Mouse (Mus musculus) thymus, adult 2 months (tissue): Measurements from ENCODE around the gene Sec14l1. TPM values are rescaled to one million over a fixed set of nuclear protein-coding genes. Genes with fewer than 3 reads are reported as not detected.

Experiments
- DNase-seq: peaks from one replicate; pipeline ENCODE4 v3.0.0; 2021
- H3K27ac ChIP-seq: fragments of 200-500 bp; 2 replicates; pipeline ENCODE4 v1.5.1; 2012; ENCODE audit warnings: low read length, control low read depth; ENCODE audit not compliant: control insufficient read depth, insufficient read depth
- H3K27me3 ChIP-seq: fragments of 200-500 bp; 2 replicates; pipeline ENCODE4 v1.6.1; 2012; ENCODE audit warnings: mild to moderate bottlenecking, low read length, moderate library complexity, mixed read lengths; ENCODE audit not compliant: control insufficient read depth, insufficient read depth
- H3K36me3 ChIP-seq: fragments of 200-500 bp; 2 replicates; pipeline ENCODE4 v1.6.1; 2012; ENCODE audit warnings: mild to moderate bottlenecking, low read length, moderate library complexity; ENCODE audit not compliant: control insufficient read depth, insufficient read depth
- H3K4me1 ChIP-seq: fragments of 200-500 bp; replicated peaks from 2 replicates; pipeline ENCODE4 v1.6.1; 2012; ENCODE audit warnings: low read length; ENCODE audit not compliant: control insufficient read depth, insufficient read depth
- H3K4me3 ChIP-seq: fragments of 200-500 bp; 2 replicates; pipeline ENCODE4 v1.5.1; 2012; ENCODE audit warnings: mild to moderate bottlenecking, low read length, control low read depth, moderate library complexity; ENCODE audit not compliant: control insufficient read depth, insufficient read depth
- CTCF ChIP-seq: fragments of 200-500 bp; IDR thresholded peaks from 2 replicates; pipeline ENCODE4 v1.5.1; 2012; ENCODE audit warnings: mild to moderate bottlenecking, control low read depth, low read length, moderate library complexity, borderline replicate concordance; ENCODE audit not compliant: control insufficient read depth, poor library complexity, insufficient read depth; ENCODE audit errors: extremely low read depth
- POLR2A ChIP-seq: fragments of 200-500 bp; IDR thresholded peaks from 2 replicates; pipeline ENCODE4 v1.6.1; 2012; ENCODE audit warnings: mild to moderate bottlenecking, low read length, control low read depth, moderate library complexity; ENCODE audit not compliant: control insufficient read depth, poor library complexity, insufficient read depth; ENCODE audit errors: extremely low read depth
- WGBS: fragments of 180-500 bp; shearing (Covaris S2); methylation state at CpG from one replicate; pipeline ENCODE4 v1.1.7; 2018; 5-methylcytosine and 5-hydroxymethylcytosine counted together
- polyA plus RNA-seq: library from polyadenylated mRNA; depleted of rRNA; stranded (reverse); fragments of >200 nt; gene quantifications from 2 replicates; pipeline ENCODE4 v1.2.3, GENCODE M21; 2012

Gene Sec14l1
- polyA plus RNA-seq, 1 experiment, result 84.8 TPM

DNA sequence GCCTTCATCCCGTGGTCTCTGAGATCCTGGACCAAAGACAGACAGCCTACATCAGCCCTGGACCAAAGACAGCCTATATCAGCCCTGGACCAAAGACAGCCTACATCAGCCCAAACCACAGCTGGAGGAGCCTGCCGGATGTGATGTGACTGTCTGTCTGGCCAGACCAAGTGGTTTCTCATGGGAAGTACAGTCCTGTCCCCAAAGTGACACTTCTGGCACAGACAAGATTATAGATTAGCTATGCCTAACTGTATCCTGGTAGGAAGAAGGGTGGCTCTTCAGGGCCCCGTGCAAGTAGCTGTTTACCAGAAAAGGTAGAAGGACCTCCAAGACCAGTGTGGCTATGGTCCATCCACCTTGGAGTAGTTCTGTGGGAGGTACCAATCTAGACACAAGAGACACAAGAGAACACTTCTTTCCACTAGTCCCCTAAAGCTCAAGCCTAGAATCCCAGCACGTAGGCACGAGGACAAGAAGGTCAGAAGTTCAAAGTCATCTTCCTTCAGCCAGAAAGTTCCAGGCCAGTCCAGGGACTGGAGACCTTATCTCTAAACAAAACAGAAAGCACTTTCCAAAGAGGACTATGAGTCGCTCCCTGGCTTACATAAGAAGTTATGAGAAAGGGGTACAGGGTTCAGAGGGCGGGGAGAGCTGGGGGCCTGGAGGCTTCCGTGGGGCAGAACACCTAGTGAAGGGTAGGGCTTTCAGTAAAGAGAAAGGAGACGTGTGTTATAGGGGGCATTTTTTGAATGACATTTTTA, 27.8 kb upstream of the Sec14l1 start:
- Histone ChIP-seq H3K27ac (no peak overlapping the region), H3K4me3 (no peak overlapping the region), H3K36me3 (no peaks in the 10 kb centered on the region), H3K27me3 (no peaks in the 10 kb centered on the region), H3K4me1 (peaks cover 8% of the 10 kb centered on the region)
- no peak for TF ChIP-seq CTCF
- TF ChIP-seq POLR2A, result no peak
- DNase-seq, result no peak
- WGBS, result 88% methylated on average over 9 of the region's 9 CpGs

DNA sequence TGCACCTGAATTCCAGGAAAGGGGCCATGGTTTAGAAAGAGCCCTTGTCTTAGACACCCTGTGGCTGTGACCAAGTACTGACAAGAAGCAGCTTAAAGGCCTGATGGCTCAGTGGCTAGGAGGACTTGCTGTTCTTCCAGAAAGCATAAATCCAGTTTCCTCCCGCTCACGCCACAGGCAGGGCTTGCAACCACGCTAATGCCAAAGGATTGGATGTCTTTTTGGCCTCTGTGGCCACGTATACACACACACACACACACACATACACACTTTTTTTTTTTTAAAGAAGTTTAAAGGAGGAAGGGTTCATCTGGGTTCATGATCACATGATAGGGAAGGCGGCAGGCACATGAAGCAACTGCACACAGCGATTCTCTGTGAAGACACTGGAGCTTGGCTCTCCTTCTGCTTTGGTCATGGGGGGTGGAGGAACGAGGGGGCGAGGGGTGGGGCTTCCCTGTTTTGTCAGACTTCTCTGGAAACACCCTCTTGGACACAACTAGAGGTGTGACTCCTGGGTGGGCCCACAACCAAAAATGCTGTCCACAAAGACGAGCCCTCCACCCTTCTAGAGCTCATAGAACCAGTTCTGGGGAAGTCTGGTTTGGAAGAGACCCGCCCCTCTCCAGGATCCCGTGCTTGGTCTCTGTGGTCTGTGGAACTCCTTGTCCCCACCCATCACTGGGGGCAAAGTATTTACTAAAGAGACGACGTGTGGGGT, 26.5 kb upstream of the Sec14l1 start:
- no peak for DNase-seq
- 67% methylated on average over 13 of the region's 13 CpGs for WGBS
- no peak overlapping the region for H3K27ac ChIP-seq

DNA sequence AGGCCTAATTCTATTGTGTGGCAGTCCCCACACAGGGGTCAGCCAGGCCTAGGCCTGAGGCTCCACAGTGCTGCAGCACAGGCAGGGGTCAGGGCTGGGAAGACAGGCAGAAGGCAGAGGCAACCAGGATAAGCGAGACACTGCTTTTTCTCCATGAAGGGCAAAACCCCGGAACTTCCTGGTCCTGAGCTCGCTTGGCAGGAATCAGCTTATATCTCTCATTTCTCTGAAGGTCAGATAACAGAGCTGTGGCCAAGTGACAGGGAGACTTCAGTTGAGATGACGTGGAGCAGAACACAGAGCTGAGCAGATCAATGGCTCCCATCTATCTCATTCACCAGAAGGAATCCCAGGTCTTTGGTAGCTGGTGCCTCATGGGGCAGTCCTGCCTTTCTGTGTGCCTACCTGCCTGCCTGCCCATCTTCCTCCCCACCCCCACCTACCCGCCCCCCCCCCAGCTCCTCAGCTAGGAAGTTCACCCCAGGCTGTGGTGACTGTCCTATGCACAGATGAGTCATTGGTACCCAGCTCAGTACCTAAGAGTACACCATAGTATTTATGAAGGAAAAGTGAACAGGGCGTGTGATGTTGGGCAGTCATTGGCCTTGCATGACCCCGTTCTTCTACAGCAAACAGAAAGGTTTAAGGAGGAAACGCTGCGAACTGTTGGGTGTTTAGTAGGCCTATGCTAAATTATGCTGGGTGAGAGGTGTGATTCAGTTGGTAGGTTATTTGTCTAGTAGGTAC, 25.1 kb upstream of the Sec14l1 start:
- no peak overlapping the region for H3K27ac ChIP-seq
- WGBS, result 92% methylated on average over 9 of the region's 9 CpGs
- H3K27me3 ChIP-seq, result no peaks in the 10 kb centered on the region
- TF ChIP-seq CTCF, result no peak
- TF ChIP-seq POLR2A, result no peak
- H3K4me1 ChIP-seq, result peaks cover 19% of the 10 kb centered on the region
- DNase-seq, result no peak
- no peaks in the 10 kb centered on the region for H3K36me3 ChIP-seq
- H3K4me3 ChIP-seq, result no peak overlapping the region

More for the DNA sequence above, 26.5 kb upstream of the Sec14l1 start:
- no peaks in the 10 kb centered on the region for H3K36me3 ChIP-seq
- H3K27me3 ChIP-seq, result no peaks in the 10 kb centered on the region
- H3K4me3 ChIP-seq, result no peak overlapping the region
- no peak for TF ChIP-seq CTCF
- no peak for TF ChIP-seq POLR2A
- H3K4me1 ChIP-seq, result peaks cover 15% of the 10 kb centered on the region

DNA sequence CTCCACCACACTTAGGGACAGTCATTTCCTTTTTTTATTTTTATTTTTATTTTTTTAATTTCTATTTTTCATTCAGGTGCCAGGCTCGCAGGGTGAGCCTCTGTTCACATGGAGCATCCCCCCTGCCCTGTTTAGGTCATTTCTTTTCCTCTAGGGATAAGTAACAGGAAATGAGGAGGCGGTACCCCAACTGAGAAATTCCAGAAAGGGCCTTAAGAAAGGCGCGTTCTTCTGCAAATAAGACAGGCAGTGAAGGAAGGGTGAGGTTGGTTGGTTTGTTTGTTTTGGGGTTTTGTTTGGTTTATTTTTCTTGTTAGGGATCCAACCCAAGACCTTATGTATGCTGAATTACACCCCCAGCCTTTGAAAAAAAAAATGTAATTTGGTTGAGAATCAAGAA, 23.6 kb upstream of the Sec14l1 start:
- Histone ChIP-seq H3K4me1 (peaks cover 19% of the 10 kb centered on the region), H3K36me3 (no peaks in the 10 kb centered on the region), H3K4me3 (no peak overlapping the region), H3K27me3 (no peaks in the 10 kb centered on the region), H3K27ac (no peak overlapping the region)
- TF ChIP-seq CTCF (no peak), POLR2A (no peak)
- 84% methylated on average over 4 of the region's 4 CpGs for WGBS
- DNase-seq, result no peak

DNA sequence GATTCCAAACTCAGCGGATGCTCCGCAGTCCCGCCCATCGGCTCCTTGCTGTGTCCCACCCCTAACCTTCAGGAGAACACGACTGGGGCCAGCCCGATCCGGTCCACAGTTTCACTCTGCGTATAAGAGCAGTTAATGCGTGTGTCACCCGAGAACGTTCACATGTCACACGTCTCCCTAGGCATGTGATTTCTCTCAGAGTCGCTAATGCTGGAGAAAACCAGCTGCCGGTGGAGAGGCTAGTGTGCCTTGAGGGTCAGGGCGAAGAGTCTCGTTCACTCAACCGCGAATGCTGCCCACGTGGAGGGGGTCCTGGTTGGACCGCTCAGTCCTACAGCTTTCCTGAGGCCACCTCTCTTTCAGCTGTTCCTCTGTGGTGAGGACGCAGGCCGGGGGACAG, 23.1 kb upstream of the Sec14l1 start:
- no peak for DNase-seq
- Histone ChIP-seq H3K27me3 (no peaks in the 10 kb centered on the region), H3K27ac (no peak overlapping the region), H3K4me1 (peaks cover 19% of the 10 kb centered on the region), H3K36me3 (no peaks in the 10 kb centered on the region), H3K4me3 (no peak overlapping the region)
- WGBS, result 65% methylated on average over 22 of the region's 22 CpGs
- no peak for TF ChIP-seq POLR2A
- TF ChIP-seq CTCF, result no peak

DNA sequence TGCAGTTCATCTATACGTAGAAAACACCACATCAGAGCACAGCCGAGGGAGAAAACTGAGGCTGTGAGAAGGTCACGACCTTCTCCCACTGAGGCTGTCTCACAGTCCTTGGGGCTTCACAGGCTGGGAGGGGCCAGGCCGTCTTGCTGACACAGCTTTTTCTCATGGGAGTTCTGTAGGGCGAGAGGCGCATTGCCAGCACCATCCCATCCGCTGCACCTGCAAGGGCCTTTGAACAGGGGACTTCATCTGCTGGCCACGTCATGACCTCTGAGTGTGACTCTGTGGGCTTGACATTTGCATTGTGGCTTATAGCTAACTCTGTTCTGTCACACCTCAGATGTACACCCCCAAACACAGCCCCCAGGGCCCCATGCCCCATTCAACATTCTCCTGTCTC, 22.3 kb upstream of the Sec14l1 start:
- Histone ChIP-seq H3K27ac (no peak overlapping the region), H3K36me3 (no peaks in the 10 kb centered on the region), H3K27me3 (no peaks in the 10 kb centered on the region), H3K4me1 (peaks cover 19% of the 10 kb centered on the region), H3K4me3 (no peak overlapping the region)
- 0 out of 2 replicates have a peak, but pooled peaks have one; percentile 23 for TF ChIP-seq CTCF
- no peak for TF ChIP-seq POLR2A
- DNase-seq, result peak; percentile 76
- WGBS, result 7% methylated on average over 8 of the region's 8 CpGs
